Mouse (Mus musculus): ENCODE results near the gene Mak. TPM values are rescaled to one million over a fixed set of nuclear protein-coding genes. Genes with fewer than 3 reads are reported as not detected.

Mak gene
- polyA plus RNA-seq, 1 experiment from 2014 or later, result 0.37 TPM

- Histone ChIP-seq H3K27ac (no peak overlapping the region), H3K9me3 (replicated peaks; ENCODE audit: low read length) (no peaks in the 10 kb centered on the region), H3K9ac (ENCODE audit: low read depth, low read length) (no peak overlapping the region), H3K4me3 (replicated peaks; ENCODE audit: low read depth, low read length) (no peak overlapping the region), H3K4me1 (replicated peaks; ENCODE audit: insufficient read depth, low read length) (no peaks in the 10 kb centered on the region), H3K4me2 (ENCODE audit: low read length) (no peak overlapping the region), H3K36me3 (ENCODE audit: insufficient read depth, low read length) (no peaks in the 10 kb centered on the region), H3K27me3 (ENCODE audit: insufficient read depth, low read length) (no peaks in the 10 kb centered on the region)
- no peak for DNase-seq (ENCODE audit: low spot score)
- ATAC-seq (replicated peaks; ENCODE audit: low FRiP score, low read depth), result no peak
- no peak for TF ChIP-seq CTCF (IDR thresholded peaks at IDR 0.05; ENCODE audit: low read depth)
- 81% methylated on average over 10 of the region's 10 CpGs for WGBS
Measured at GRCm38 (mm10) chr13:41094160-41094559, 14.7 kb upstream of the Mak start.

GRCm38 (mm10) chr13:41091271-41091670 lies 11.8 kb upstream of the Mak start:
- ATAC-seq (replicated peaks; ENCODE audit: low FRiP score, low read depth), result no peak
- WGBS, result 36% methylated on average over 10 of the region's 10 CpGs
- H3K4me3 ChIP-seq (replicated peaks; ENCODE audit: low read depth, low read length), result no peak overlapping the region

DNA sequence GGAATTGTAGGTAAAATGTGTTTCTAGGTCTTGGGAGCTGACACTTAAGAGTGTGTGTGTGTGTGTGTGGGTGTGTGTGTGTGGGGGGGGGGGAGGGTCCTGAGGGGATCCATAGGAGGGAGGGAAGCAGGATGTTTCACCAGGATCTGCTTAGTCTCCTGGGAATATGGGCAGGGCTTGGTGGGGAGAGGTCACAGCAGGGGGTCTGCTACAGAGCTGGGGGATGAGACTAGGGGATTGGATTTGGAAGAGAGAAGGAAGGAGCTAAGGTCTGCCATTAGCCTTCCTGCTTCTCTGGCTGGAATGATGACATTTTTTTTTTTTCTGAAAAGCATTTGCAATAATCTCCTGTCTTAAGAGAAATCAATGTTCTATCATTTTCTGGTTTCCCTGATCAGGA lies 9.2 kb upstream of the Mak start:
- ATAC-seq (replicated peaks; ENCODE audit: low FRiP score, low read depth), result no peak
- no peaks in the 10 kb centered on the region for H3K27me3 ChIP-seq (ENCODE audit: insufficient read depth, low read length)
- H3K9ac ChIP-seq (ENCODE audit: low read depth, low read length), result no peak overlapping the region
- H3K27ac ChIP-seq, result no peak overlapping the region
- TF ChIP-seq CTCF (IDR thresholded peaks at IDR 0.05; ENCODE audit: low read depth), result no peak
- H3K4me2 ChIP-seq (ENCODE audit: low read length), result no peak overlapping the region
- H3K4me1 ChIP-seq (replicated peaks; ENCODE audit: insufficient read depth, low read length), result no peaks in the 10 kb centered on the region
- no peaks in the 10 kb centered on the region for H3K36me3 ChIP-seq (ENCODE audit: insufficient read depth, low read length)
- DNase-seq (ENCODE audit: low spot score), result no peak
- H3K4me3 ChIP-seq (replicated peaks; ENCODE audit: low read depth, low read length), result no peak overlapping the region
- H3K9me3 ChIP-seq (replicated peaks; ENCODE audit: low read length), result no peaks in the 10 kb centered on the region

More at GRCm38 (mm10) chr13:41091271-41091670, 11.8 kb upstream of the Mak start:
- H3K4me2 ChIP-seq (ENCODE audit: low read length), result 0 out of 2 replicates have a peak overlapping the region, but pooled peaks have one; percentile 8
- no peaks in the 10 kb centered on the region for H3K9me3 ChIP-seq (replicated peaks; ENCODE audit: low read length)
- no peak for TF ChIP-seq CTCF (IDR thresholded peaks at IDR 0.05; ENCODE audit: low read depth)
- H3K27ac ChIP-seq, result no peak overlapping the region
- no peaks in the 10 kb centered on the region for H3K27me3 ChIP-seq (ENCODE audit: insufficient read depth, low read length)
- no peak for DNase-seq (ENCODE audit: low spot score)
- H3K9ac ChIP-seq (ENCODE audit: low read depth, low read length), result no peak overlapping the region
- H3K4me1 ChIP-seq (replicated peaks; ENCODE audit: insufficient read depth, low read length), result no peaks in the 10 kb centered on the region
- no peaks in the 10 kb centered on the region for H3K36me3 ChIP-seq (ENCODE audit: insufficient read depth, low read length)

- Histone ChIP-seq H3K4me2 (ENCODE audit: low read length) (no peak overlapping the region), H3K4me1 (replicated peaks; ENCODE audit: insufficient read depth, low read length) (no peaks in the 10 kb centered on the region), H3K36me3 (ENCODE audit: insufficient read depth, low read length) (no peaks in the 10 kb centered on the region), H3K9me3 (replicated peaks; ENCODE audit: low read length) (no peaks in the 10 kb centered on the region), H3K27ac (no peak overlapping the region), H3K27me3 (ENCODE audit: insufficient read depth, low read length) (no peaks in the 10 kb centered on the region), H3K4me3 (replicated peaks; ENCODE audit: low read depth, low read length) (no peak overlapping the region), H3K9ac (ENCODE audit: low read depth, low read length) (no peak overlapping the region)
- WGBS, result 18% methylated on average over 2 of the region's 2 CpGs
- ATAC-seq (replicated peaks; ENCODE audit: low FRiP score, low read depth) (no peak), DNase-seq (ENCODE audit: low spot score) (peak; percentile 71)
- TF ChIP-seq CTCF (IDR thresholded peaks at IDR 0.05; ENCODE audit: low read depth), result peak; percentile 80
Measured at GRCm38 (mm10) chr13:41085140-41085539, 5.6 kb upstream of the Mak start.

DNA sequence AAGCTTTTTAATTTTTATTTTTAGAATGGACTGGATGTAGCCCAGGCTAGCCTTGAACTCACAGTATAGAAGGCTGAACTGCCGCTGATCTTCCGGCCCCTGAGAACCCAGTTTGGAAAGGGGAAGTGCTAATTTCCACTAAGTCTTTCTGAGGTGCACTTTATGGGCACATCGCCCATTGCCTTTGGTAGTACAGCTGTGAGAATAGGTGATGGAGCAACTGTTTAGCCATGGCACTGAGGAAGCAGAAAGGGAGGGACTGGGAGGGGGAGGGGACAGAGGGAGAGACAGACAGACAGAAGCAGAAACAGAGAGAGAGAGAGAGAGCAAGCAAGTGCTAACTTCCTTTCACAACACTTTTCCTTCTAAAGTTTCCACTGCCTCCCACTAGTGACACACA lies 5.0 kb upstream of the Mak start:
- H3K9ac ChIP-seq (ENCODE audit: low read depth, low read length), result no peak overlapping the region
- no peaks in the 10 kb centered on the region for H3K27me3 ChIP-seq (ENCODE audit: insufficient read depth, low read length)
- DNase-seq (ENCODE audit: low spot score) (no peak), ATAC-seq (replicated peaks; ENCODE audit: low FRiP score, low read depth) (no peak)
- no peaks in the 10 kb centered on the region for H3K36me3 ChIP-seq (ENCODE audit: insufficient read depth, low read length)
- H3K27ac ChIP-seq, result no peak overlapping the region
- TF ChIP-seq CTCF (IDR thresholded peaks at IDR 0.05; ENCODE audit: low read depth), result no peak
- WGBS, result 89% methylated on average over 3 of the region's 3 CpGs
- no peaks in the 10 kb centered on the region for H3K9me3 ChIP-seq (replicated peaks; ENCODE audit: low read length)
- H3K4me2 ChIP-seq (ENCODE audit: low read length), result no peak overlapping the region
- no peak overlapping the region for H3K4me3 ChIP-seq (replicated peaks; ENCODE audit: low read depth, low read length)
- H3K4me1 ChIP-seq (replicated peaks; ENCODE audit: insufficient read depth, low read length), result 0 out of 2 replicates have a peak, but pooled peaks cover under 1% of the 10 kb centered on the region

- ATAC-seq (replicated peaks; ENCODE audit: low FRiP score, low read depth) (no peak), DNase-seq (ENCODE audit: low spot score) (no peak)
- TF ChIP-seq CTCF (IDR thresholded peaks at IDR 0.05; ENCODE audit: low read depth), result no peak
- WGBS, result 92% methylated on average over 6 of the region's 6 CpGs
- Histone ChIP-seq H3K36me3 (ENCODE audit: insufficient read depth, low read length) (no peaks in the 10 kb centered on the region), H3K27ac (no peak overlapping the region), H3K4me3 (replicated peaks; ENCODE audit: low read depth, low read length) (no peak overlapping the region), H3K9me3 (replicated peaks; ENCODE audit: low read length) (no peaks in the 10 kb centered on the region), H3K4me1 (replicated peaks; ENCODE audit: insufficient read depth, low read length) (0 out of 2 replicates have a peak, but pooled peaks cover 4% of the 10 kb centered on the region), H3K4me2 (ENCODE audit: low read length) (no peak overlapping the region), H3K27me3 (ENCODE audit: insufficient read depth, low read length) (0 out of 2 replicates have a peak, but pooled peaks cover 3% of the 10 kb centered on the region), H3K9ac (ENCODE audit: low read depth, low read length) (no peak overlapping the region)
Measured at GRCm38 (mm10) chr13:41080700-41081099, 1.2 kb upstream of the Mak start.

- no peak for ATAC-seq (replicated peaks; ENCODE audit: low FRiP score, low read depth)
- H3K4me2 ChIP-seq (ENCODE audit: low read length), result peak overlapping the region; percentile 75; the same call in 1 of the 2 replicates
- no peaks in the 10 kb centered on the region for H3K9me3 ChIP-seq (replicated peaks; ENCODE audit: low read length)
- 66% methylated on average over 5 of the region's 5 CpGs for WGBS
- no peak overlapping the region for H3K4me3 ChIP-seq (replicated peaks; ENCODE audit: low read depth, low read length)
- H3K36me3 ChIP-seq (ENCODE audit: insufficient read depth, low read length), result no peaks in the 10 kb centered on the region
- no peak overlapping the region for H3K27ac ChIP-seq
- no peak for DNase-seq (ENCODE audit: low spot score)
- no peak for TF ChIP-seq CTCF (IDR thresholded peaks at IDR 0.05; ENCODE audit: low read depth)
- 0 out of 2 replicates have a peak, but pooled peaks cover 4% of the 10 kb centered on the region for H3K4me1 ChIP-seq (replicated peaks; ENCODE audit: insufficient read depth, low read length)
- no peak overlapping the region for H3K9ac ChIP-seq (ENCODE audit: low read depth, low read length)
- 0 out of 2 replicates have a peak, but pooled peaks cover 3% of the 10 kb centered on the region for H3K27me3 ChIP-seq (ENCODE audit: insufficient read depth, low read length)
Measured at GRCm38 (mm10) chr13:41079859-41080258, 353 bp upstream of the Mak start.
